Mouse (Mus musculus) cerebellum, postnatal 36 days (tissue): ENCODE measurements at regions not wholly inside any gene's neighbourhood (a gene's known extent, or its start where the extent isn't known, plus 50 kb on each side); places are given as distances from the start of the nearest gene placed in this dataset.
A peak's percentile ranks its signal among the peaks of the same experiment; 100 is the strongest.

Source experiments
- DNase-seq, 2 experiments: peaks; one replicate each; pipeline ENCODE4 v3.0.0; 2021 to 2022; ENCODE audit warnings: mixed read lengths in 2 of 2

DNA sequence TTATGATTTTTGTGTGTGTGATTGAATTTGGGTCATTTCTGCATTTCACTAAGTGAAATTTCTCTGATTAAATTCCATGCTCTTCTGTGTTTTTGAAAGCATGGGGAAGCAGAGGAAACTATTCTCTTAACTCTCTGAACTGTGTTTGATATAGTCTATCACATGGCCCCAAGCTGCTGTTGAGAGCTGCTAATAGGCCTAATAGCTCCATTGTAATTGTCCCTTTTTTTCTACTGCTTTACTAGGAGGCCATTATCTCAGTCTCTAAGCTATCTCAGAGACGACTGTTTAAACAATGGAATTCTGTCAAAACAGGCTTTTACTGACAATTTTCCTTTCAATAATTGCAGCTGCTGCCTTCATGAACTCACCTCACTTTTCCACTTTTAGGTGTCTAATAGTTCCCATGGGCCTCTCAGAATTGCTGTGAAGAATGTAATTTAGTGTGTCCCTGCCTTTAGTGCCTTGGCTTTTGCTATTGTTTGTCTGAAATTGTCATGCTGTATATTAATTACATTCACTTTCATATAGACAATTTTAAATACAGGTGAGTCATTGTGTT, 721.5 kb upstream of the Kcnd2 start:
- DNase-seq = no peak

- DNase-seq = peak; percentile 59 to 65
Measured at GRCm38 (mm10) chr6:20502338-20503079, 712.8 kb upstream of the Kcnd2 start.
